Mouse (Mus musculus): ENCODE results near the gene Mepe. TPM values are rescaled to one million over a fixed set of nuclear protein-coding genes. Genes with fewer than 3 reads are reported as not detected.

The Mepe gene
- polyA plus RNA-seq, 1 experiment from 2014 or later = not detected

DNA sequence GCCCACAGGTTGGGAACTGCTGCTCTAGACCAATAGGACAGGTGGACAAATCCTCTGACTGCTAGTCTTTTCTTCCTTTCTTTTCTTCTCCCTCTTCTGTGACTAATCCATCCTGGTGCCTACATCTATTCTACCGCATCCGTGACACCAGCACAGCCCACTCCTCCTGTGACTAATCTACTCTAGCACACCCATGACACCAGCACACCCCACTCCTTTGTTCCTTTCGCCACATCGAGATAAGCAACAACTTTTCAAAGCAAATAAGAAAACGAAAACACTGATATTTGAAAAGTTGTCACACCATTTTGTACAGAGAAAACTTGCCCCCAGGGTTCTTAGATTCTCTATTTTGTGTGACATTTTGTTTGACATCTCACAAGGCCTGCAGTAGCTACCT lies 5.0 kb downstream of the Mepe start:
- no peak for ATAC-seq (replicated peaks; ENCODE audit: extremely low read depth, insufficient read depth, low FRiP score)
- Histone ChIP-seq H3K4me1 (ENCODE audit: control insufficient read depth, insufficient read depth, low read length) (peaks cover 2% of the 10 kb centered on the region; the same call in 1 of the 2 replicates), H3K9me3 (replicated peaks; ENCODE audit: control insufficient read depth, low read length) (no peaks in the 10 kb centered on the region), H3K36me3 (ENCODE audit: control insufficient read depth, insufficient read depth) (no peaks in the 10 kb centered on the region), H3K4me2 (ENCODE audit: low read depth, low read length) (no peak overlapping the region), H3K27me3 (ENCODE audit: control insufficient read depth, insufficient read depth, low read length) (no peaks in the 10 kb centered on the region), H3K27ac (ENCODE audit: low read length) (no peak overlapping the region), H3K4me3 (ENCODE audit: low read length) (no peak overlapping the region), H3K9ac (ENCODE audit: low read length) (no peak overlapping the region)
- 60% methylated on average over 5 of the region's 5 CpGs for WGBS

- peaks cover 2% of the 10 kb centered on the region; the same call in 1 of the 2 replicates for H3K4me1 ChIP-seq (ENCODE audit: control insufficient read depth, insufficient read depth, low read length)
- no peak overlapping the region for H3K4me2 ChIP-seq (ENCODE audit: low read depth, low read length)
- no peak overlapping the region for H3K9ac ChIP-seq (ENCODE audit: low read length)
- no peaks in the 10 kb centered on the region for H3K9me3 ChIP-seq (replicated peaks; ENCODE audit: control insufficient read depth, low read length)
- WGBS = 41% methylated on average over 3 of the region's 3 CpGs
- H3K4me3 ChIP-seq (ENCODE audit: low read length) = no peak overlapping the region
- ATAC-seq (replicated peaks; ENCODE audit: extremely low read depth, insufficient read depth, low FRiP score) = no peak
- H3K36me3 ChIP-seq (ENCODE audit: control insufficient read depth, insufficient read depth) = no peaks in the 10 kb centered on the region
- no peaks in the 10 kb centered on the region for H3K27me3 ChIP-seq (ENCODE audit: control insufficient read depth, insufficient read depth, low read length)
- H3K27ac ChIP-seq (ENCODE audit: low read length) = no peak overlapping the region
These were observed 7.2 kb downstream of the Mepe start for GRCm38 (mm10) chr5:104332296-104332695.

DNA sequence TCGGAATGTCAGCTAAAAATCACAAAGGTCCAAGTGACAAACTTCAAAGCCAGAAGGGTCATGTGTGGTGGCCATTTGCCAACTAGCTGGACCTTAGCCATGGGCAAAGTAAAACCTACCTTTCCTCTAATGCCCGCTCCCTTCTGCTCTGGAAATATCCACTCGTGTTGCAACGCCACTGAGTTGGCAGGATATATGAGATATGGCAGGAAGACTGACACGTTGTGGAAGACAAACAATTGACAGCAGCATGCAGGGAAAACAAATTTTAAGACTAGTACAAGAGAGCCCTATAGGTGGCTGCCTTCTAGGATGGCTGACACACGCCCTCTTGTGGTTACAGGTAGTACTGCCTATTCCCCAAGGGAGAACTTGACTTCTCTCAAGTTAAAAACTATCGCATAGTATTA lies 8.1 kb downstream of the Mepe start:
- Histone ChIP-seq H3K27me3 (ENCODE audit: control insufficient read depth, insufficient read depth, low read length) (0 out of 2 replicates have a peak, but pooled peaks cover 2% of the 10 kb centered on the region), H3K4me1 (ENCODE audit: control insufficient read depth, insufficient read depth, low read length) (peaks cover 2% of the 10 kb centered on the region; the same call in 1 of the 2 replicates), H3K9me3 (replicated peaks; ENCODE audit: control insufficient read depth, low read length) (no peaks in the 10 kb centered on the region), H3K4me2 (ENCODE audit: low read depth, low read length) (peak overlapping the region; percentile 11; the same call in 1 of the 2 replicates), H3K36me3 (ENCODE audit: control insufficient read depth, insufficient read depth) (no peaks in the 10 kb centered on the region), H3K27ac (ENCODE audit: low read length) (no peak overlapping the region), H3K9ac (ENCODE audit: low read length) (no peak overlapping the region), H3K4me3 (ENCODE audit: low read length) (no peak overlapping the region)
- ATAC-seq (replicated peaks; ENCODE audit: extremely low read depth, insufficient read depth, low FRiP score) = no peak
- WGBS = 22% methylated on average over 7 of the region's 7 CpGs

- Histone ChIP-seq H3K36me3 (ENCODE audit: control insufficient read depth, insufficient read depth) (no peaks in the 10 kb centered on the region), H3K27ac (ENCODE audit: low read length) (no peak overlapping the region), H3K9me3 (replicated peaks; ENCODE audit: control insufficient read depth, low read length) (no peaks in the 10 kb centered on the region), H3K4me3 (ENCODE audit: low read length) (no peak overlapping the region), H3K4me1 (ENCODE audit: control insufficient read depth, insufficient read depth, low read length) (peaks cover 2% of the 10 kb centered on the region; the same call in 1 of the 2 replicates), H3K27me3 (ENCODE audit: control insufficient read depth, insufficient read depth, low read length) (0 out of 2 replicates have a peak, but pooled peaks cover 2% of the 10 kb centered on the region), H3K9ac (ENCODE audit: low read length) (no peak overlapping the region), H3K4me2 (ENCODE audit: low read depth, low read length) (no peak overlapping the region)
- WGBS = 73% methylated on average over 6 of the region's 6 CpGs
- ATAC-seq (replicated peaks; ENCODE audit: extremely low read depth, insufficient read depth, low FRiP score) = no peak
These were observed 8.5 kb downstream of the Mepe start for GRCm38 (mm10) chr5:104333643-104334042.

DNA sequence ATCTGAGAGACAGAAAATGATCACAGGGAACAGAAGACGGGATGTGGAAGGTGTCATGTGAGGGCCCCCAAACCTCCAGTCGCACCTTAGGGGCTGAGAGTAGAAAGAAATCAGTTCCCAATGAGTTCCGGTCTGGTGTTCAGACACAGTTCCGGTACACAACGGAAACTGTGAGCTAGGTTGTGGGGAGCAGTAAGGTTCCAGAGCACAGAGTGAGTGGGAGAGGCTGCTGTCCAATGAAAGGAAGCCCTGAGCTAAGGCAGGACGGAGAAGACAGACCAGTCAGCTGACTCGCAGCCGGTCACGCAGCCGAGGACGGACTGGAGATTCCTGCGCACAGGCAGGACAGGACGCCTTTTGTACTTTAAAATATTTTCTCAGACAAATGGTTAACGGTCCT lies 9.4 kb downstream of the Mepe start:
- no peak overlapping the region for H3K27ac ChIP-seq (ENCODE audit: low read length)
- no peak overlapping the region for H3K4me3 ChIP-seq (ENCODE audit: low read length)
- ATAC-seq (replicated peaks; ENCODE audit: extremely low read depth, insufficient read depth, low FRiP score) = no peak
- WGBS = 78% methylated on average over 14 of the region's 14 CpGs
- H3K4me2 ChIP-seq (ENCODE audit: low read depth, low read length) = no peak overlapping the region
- H3K27me3 ChIP-seq (ENCODE audit: control insufficient read depth, insufficient read depth, low read length) = 0 out of 2 replicates have a peak, but pooled peaks cover 2% of the 10 kb centered on the region
- H3K36me3 ChIP-seq (ENCODE audit: control insufficient read depth, insufficient read depth) = no peaks in the 10 kb centered on the region
- H3K9me3 ChIP-seq (replicated peaks; ENCODE audit: control insufficient read depth, low read length) = no peaks in the 10 kb centered on the region
- H3K4me1 ChIP-seq (ENCODE audit: control insufficient read depth, insufficient read depth, low read length) = peaks cover 2% of the 10 kb centered on the region; the same call in 1 of the 2 replicates
- no peak overlapping the region for H3K9ac ChIP-seq (ENCODE audit: low read length)

DNA sequence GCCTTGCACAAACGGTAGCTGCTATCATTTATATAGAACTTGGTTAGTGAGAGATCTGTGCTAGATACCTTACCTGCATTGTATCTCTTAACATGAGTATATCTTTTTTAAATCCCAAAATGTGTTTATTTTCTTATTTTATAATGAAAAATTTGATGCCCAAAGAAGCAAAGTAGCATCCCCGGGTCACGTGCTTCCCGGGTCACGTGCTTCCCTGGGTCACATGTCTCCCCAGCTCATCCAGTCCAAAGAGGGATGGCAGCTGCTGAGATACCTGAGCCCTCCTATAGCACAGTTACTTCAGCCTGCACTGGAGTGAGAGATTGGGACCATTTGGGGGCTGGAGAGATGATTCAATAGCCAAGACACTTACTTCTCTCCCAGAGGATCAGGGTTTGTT lies 10.8 kb downstream of the Mepe start:
- ATAC-seq (replicated peaks; ENCODE audit: extremely low read depth, insufficient read depth, low FRiP score) = no peak
- Histone ChIP-seq H3K9me3 (replicated peaks; ENCODE audit: control insufficient read depth, low read length) (no peaks in the 10 kb centered on the region), H3K27ac (ENCODE audit: low read length) (no peak overlapping the region), H3K4me3 (ENCODE audit: low read length) (no peak overlapping the region), H3K36me3 (ENCODE audit: control insufficient read depth, insufficient read depth) (no peaks in the 10 kb centered on the region), H3K4me2 (ENCODE audit: low read depth, low read length) (no peak overlapping the region), H3K4me1 (ENCODE audit: control insufficient read depth, insufficient read depth, low read length) (peaks cover 2% of the 10 kb centered on the region; the same call in 1 of the 2 replicates), H3K27me3 (ENCODE audit: control insufficient read depth, insufficient read depth, low read length) (0 out of 2 replicates have a peak, but pooled peaks cover 2% of the 10 kb centered on the region), H3K9ac (ENCODE audit: low read length) (no peak overlapping the region)
- 69% methylated on average over 5 of the region's 5 CpGs for WGBS

DNA sequence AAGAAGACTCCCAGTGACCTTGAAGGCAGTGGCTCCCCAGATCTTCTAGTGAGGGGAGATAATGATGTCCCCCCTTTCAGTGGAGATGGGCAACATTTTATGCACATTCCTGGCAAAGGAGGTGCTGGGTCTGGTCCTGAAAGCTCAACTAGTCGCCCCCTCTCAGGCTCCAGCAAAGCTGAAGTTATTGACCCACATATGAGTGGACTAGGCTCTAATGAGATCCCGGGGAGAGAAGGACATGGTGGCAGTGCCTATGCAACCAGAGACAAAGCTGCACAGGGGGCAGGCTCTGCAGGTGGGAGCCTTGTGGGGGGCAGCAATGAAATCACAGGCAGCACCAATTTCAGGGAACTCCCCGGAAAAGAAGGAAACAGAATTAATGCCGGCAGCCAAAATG lies 12.4 kb downstream of the Mepe start:
- Histone ChIP-seq H3K4me2 (ENCODE audit: low read depth, low read length) (no peak overlapping the region), H3K4me3 (ENCODE audit: low read length) (no peak overlapping the region), H3K4me1 (ENCODE audit: control insufficient read depth, insufficient read depth, low read length) (peaks cover 2% of the 10 kb centered on the region; the same call in 1 of the 2 replicates), H3K27ac (ENCODE audit: low read length) (no peak overlapping the region), H3K27me3 (ENCODE audit: control insufficient read depth, insufficient read depth, low read length) (0 out of 2 replicates have a peak, but pooled peaks cover 2% of the 10 kb centered on the region), H3K9me3 (replicated peaks; ENCODE audit: control insufficient read depth, low read length) (no peaks in the 10 kb centered on the region), H3K9ac (ENCODE audit: low read length) (no peak overlapping the region), H3K36me3 (ENCODE audit: control insufficient read depth, insufficient read depth) (no peaks in the 10 kb centered on the region)
- no peak for ATAC-seq (replicated peaks; ENCODE audit: extremely low read depth, insufficient read depth, low FRiP score)
- WGBS = 76% methylated on average over 4 of the region's 4 CpGs

DNA sequence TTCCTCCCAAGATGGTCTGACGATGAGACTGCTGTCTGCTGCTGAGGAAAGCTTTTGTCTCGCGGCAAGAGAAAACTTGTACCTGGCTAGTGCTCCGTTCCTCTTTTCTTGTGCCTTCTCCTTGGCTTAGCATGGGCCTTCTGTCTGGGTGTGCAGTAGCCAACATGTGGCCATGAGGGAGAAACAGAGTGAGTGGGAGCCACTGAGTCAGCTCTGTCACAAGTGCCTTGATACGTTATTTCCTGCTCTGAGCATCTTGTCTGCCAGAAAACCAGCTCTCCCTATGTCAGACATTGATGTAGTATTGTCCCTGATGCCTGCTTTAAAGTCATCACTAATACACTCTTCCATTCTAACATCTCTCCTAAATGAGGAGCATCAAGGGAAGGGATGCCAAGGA lies 13.9 kb downstream of the Mepe start:
- Histone ChIP-seq H3K9ac (ENCODE audit: low read length) (no peak overlapping the region), H3K27me3 (ENCODE audit: control insufficient read depth, insufficient read depth, low read length) (0 out of 2 replicates have a peak, but pooled peaks cover 2% of the 10 kb centered on the region), H3K4me1 (ENCODE audit: control insufficient read depth, insufficient read depth, low read length) (no peaks in the 10 kb centered on the region), H3K9me3 (replicated peaks; ENCODE audit: control insufficient read depth, low read length) (no peaks in the 10 kb centered on the region), H3K4me3 (ENCODE audit: low read length) (no peak overlapping the region), H3K27ac (ENCODE audit: low read length) (no peak overlapping the region), H3K36me3 (ENCODE audit: control insufficient read depth, insufficient read depth) (no peaks in the 10 kb centered on the region), H3K4me2 (ENCODE audit: low read depth, low read length) (no peak overlapping the region)
- 74% methylated on average over 5 of the region's 5 CpGs for WGBS
- no peak for ATAC-seq (replicated peaks; ENCODE audit: extremely low read depth, insufficient read depth, low FRiP score)

DNA sequence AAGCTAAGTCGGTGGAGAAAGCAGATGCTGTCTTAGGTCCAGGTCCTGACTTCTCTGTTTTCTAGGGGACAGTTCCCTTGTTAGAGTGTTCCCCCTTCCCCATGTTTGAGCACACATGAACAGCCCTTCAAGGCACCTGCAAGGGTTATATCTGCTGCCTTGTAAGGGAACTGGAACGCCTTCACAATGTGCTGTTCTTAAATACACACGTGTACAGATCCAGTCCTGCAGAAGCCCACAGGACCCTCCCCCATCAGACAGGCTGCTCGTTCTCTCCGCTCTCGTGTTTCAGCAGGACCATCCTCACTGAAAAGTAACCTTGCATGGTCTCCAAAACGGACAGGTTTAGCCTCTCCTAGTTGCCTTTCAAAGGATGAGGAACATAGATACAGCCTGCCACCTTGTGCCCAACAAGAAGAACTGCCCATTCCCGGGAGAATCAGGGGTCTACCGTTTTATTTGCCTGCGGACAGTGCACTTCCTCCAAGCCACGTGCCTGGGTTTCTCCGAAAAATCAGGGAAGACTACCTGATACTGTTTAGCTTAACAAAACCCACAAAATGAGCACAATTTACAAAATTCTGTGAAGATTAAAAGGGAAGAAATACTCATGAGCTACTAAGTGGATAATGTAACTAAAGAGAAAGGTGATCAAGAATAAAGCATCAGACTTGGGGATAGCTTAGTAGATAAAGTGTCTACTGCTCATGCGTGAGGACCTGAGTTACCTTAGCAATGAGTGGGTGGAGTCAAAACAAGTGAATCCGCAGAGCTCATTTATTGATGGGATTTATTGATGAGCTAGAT lies 14.8 kb downstream of the Mepe start:
- H3K4me2 ChIP-seq (ENCODE audit: low read depth, low read length) = peak overlapping the region; percentile 40
- no peak overlapping the region for H3K27ac ChIP-seq (ENCODE audit: low read length)
- no peak for ATAC-seq (replicated peaks; ENCODE audit: extremely low read depth, insufficient read depth, low FRiP score)
- no peak overlapping the region for H3K9ac ChIP-seq (ENCODE audit: low read length)
- 23% methylated on average over 14 of the region's 14 CpGs for WGBS
- H3K36me3 ChIP-seq (ENCODE audit: control insufficient read depth, insufficient read depth) = no peaks in the 10 kb centered on the region
- H3K4me3 ChIP-seq (ENCODE audit: low read length) = no peak overlapping the region
- H3K4me1 ChIP-seq (ENCODE audit: control insufficient read depth, insufficient read depth, low read length) = no peaks in the 10 kb centered on the region
- H3K27me3 ChIP-seq (ENCODE audit: control insufficient read depth, insufficient read depth, low read length) = 0 out of 2 replicates have a peak, but pooled peaks cover 2% of the 10 kb centered on the region
- no peaks in the 10 kb centered on the region for H3K9me3 ChIP-seq (replicated peaks; ENCODE audit: control insufficient read depth, low read length)
